Mouse (Mus musculus) heart, adult 18-20 months (tissue): ENCODE measurements at regions not wholly inside any gene's neighbourhood (a gene's known extent, or its start where the extent isn't known, plus 50 kb on each side); places are given as distances from the start of the nearest gene placed in this dataset.
A peak's percentile ranks its signal among the peaks of the same experiment; 100 is the strongest.

ENCODE experiments used
- DNase-seq, 2 experiments: peaks; one replicate each; pipeline ENCODE4 v3.0.0; 2021 to 2022; ENCODE audit warnings: mixed read lengths in 1 of 2

GRCm38 (mm10) chr13:107763911-107764310 lies 280.3 kb upstream of the Smim15 start:
- DNase-seq, result no peak

GRCm38 (mm10) chr13:107760511-107760910 lies 283.7 kb upstream of the Smim15 start:
- no peak for DNase-seq

- DNase-seq, result peak in 1 of 2 experiments; percentile 14
Observed at GRCm38 (mm10) chr13:107758327-107759095, 285.7 kb upstream of the Smim15 start.

GRCm38 (mm10) chr13:107752745-107753144 lies 291.5 kb upstream of the Smim15 start:
- peak in 1 of 2 experiments; percentile 25 for DNase-seq

DNA sequence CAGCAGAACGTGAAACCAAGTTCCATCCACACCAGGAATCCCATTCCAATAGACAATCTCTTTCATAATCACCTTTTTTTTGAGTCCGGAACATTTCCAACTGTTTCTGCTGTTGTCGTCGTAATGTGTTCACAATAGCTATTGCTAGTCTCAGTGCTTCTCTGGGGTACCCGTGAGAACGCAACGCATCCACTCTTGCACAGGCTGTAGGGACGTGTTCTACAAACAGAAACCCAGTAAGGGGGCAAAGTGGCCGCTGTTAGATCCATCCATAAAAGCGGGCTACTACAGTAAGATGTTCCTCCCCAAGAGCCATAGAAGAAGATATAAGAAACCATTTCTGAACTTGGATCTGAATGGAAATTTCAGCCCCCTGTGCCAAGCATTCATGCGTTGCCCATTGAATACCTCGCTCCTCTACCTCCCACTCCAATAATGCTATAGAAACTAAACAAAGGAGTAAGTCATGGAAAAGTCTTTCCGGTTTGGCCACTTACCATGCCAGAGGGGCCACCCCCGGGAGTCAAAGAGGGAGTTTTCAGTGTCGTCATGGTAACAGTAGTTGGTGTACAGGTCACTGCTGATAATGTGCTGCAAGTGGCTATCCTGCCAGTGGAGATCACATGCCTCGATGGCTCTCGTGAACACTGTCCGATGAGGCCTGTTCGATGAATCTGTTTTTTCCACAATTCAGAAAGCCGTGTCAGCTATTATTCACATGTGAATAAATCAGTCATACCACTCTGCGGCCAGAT lies 300.6 kb upstream of the Smim15 start:
- DNase-seq, result no peak

DNA sequence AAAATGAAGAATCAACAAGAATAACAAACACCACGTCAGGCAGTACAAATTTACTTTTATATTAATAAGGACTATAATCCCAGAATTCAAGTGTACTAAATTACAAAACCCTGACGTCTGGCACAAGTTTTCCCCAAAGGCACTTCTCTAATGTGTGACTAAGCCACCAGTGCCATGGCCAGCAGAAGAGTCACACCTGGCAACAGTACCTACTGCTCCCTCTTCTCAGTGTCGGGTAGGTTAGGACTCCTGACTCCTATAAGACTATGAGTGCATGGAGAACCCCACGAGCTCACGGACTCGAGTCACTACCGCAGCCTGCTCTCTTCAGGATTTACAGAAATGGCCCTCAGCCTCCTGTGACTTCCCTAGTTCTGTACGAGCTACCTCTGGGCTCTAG lies 307.7 kb upstream of the Smim15 start:
- DNase-seq, result no peak

DNA sequence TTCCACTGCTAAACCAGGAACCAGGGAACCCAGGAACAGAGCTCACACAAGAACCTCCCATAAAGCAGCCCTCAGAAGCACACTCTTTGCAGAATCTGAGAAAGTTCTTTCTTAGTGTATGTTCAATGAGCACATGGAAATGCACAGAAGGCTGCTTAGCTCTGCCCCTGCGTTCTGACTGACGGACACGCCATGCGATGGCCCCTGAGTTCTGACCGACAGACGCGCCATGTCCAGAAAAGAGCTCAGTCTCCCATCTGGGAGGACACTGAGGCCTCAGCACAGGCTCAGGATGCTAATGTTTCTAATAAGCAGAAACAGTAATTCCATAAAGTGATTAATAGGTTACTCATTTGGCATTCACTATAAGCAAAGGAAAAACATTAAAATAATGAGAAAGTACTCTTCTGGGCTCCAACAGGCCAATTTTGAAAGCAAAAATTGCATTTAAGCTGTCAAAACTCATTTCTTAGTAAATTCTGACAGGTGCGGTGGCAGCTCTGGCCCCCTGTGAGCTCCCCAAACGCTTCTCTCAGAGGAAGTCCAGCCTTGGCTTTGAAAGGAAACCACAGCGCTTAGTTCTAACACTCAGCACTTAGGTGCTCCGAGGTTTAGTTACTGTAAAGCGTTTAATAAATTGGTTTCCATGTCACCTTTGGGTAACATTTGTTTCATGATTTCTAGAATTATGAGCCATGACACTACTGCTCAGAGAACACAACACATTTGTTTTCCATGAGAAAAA lies 309.9 kb upstream of the Smim15 start:
- no peak for DNase-seq

DNA sequence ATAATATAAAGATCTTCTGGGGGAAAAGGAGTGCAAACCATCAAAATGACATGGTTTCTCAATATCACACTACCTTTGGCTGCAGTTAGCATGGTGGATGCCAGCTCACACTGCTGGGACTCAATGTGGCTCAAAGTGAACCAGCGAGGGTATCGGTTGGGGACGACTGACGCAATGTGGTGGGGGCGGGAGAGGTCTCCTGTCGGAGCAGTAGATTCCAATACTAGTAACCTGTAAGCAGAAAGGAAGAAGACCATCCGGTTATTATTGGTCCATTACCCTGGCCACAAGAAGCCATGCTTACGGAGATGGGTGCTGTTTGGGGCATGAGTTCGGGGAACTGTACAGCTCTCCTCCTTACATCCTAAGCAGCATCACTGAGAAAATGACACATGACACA lies 313.3 kb upstream of the Smim15 start:
- no peak for DNase-seq

- no peak for DNase-seq
Observed at GRCm38 (mm10) chr13:107726491-107726890, 317.8 kb upstream of the Smim15 start.

GRCm38 (mm10) chr13:107721901-107722300 lies 322.3 kb upstream of the Smim15 start:
- no peak for DNase-seq

GRCm38 (mm10) chr13:107720874-107721574 lies 323.2 kb upstream of the Smim15 start:
- no peak for DNase-seq

- DNase-seq, result no peak
Observed at GRCm38 (mm10) chr13:107718973-107719620, 325.1 kb upstream of the Smim15 start.

DNA sequence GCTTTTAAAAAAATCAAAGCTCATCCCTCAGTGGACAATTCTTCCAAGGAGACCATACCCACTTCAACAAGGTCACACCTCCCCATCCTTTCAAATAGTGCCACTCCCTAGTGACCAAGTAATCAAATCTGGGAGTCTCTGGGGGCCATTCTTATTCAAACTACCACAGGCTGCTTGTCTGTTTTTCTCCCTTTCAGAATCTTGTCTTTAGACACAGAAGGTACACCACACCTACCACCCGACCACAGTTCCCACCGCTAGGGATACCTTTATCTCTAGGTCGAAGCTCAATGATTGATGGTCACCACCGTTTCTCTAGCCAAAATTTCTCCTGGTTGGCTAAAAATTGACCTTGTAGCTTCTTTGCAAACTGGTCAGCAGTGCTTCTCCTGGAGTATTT lies 328.6 kb upstream of the Smim15 start:
- DNase-seq, result no peak

DNA sequence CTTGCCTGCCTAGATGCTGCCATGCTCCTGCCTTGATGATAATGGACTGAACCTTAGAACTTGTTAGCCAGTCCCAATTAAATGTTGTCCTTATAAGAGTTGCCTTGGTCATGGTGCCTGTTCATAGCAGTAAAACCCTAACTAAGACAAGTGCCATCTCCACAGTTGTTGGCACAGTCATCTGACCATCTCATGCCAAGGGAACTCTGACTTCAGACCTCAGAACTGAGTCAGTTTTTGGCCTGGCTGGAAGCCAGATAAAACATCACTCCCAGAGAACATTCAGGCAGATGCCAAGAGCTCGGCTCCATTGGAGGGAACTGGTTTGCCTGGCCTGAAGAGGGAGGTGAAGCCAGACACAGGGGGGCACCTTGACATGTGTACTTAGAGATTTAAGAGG lies 330.2 kb upstream of the Smim15 start:
- peak in 1 of 2 experiments; percentile 15 for DNase-seq

DNA sequence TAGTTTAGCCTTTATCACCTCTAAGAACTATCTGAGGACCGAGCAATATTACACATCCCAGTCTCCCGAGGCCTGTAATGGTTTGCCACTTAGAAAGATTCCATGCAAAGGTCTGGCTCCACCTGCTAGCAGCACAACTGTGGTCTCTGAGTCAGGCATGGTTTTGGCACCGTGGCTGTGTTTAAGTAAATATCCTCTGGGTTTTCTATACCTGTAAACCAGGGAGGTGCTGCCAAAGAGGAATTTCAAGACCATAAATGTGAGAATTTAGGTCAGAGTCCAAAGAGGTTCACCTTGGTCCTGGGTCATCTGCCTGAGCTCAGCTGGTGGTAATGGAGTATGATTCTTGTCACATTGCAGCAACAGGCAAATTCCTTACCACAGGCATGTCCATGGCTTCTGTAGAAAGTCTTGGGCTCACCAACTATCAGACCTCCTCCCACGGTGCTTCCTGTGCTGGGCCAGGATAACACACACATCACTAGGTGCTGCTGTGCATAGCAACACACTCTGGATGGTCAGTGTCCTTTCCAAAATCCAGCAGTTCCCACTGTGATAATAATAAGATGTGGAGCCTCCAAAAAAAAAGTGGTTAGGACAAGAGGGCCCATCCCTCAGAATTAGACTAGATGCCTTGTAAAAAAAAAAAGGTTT lies 332.8 kb upstream of the Smim15 start:
- no peak for DNase-seq

DNA sequence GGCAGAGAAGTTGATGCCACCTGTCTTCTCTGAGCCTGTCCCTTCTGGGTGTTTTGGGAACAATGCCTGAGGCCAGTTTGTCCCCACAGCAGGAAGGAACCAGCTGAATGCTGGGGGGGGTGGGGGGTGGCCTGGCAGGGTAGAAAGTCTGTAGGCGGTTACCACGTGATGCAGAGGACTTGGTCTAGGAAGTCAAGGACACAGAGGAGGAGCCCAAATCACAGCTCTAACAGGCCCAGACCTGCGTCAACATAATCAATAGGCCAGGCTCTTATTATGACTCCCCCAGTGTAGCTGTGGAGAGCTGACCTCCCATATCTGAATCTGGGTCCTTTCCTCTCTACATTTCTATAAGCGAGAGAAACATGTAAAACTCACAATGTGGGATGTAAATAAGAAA lies 333.9 kb upstream of the Smim15 start:
- no peak for DNase-seq

DNA sequence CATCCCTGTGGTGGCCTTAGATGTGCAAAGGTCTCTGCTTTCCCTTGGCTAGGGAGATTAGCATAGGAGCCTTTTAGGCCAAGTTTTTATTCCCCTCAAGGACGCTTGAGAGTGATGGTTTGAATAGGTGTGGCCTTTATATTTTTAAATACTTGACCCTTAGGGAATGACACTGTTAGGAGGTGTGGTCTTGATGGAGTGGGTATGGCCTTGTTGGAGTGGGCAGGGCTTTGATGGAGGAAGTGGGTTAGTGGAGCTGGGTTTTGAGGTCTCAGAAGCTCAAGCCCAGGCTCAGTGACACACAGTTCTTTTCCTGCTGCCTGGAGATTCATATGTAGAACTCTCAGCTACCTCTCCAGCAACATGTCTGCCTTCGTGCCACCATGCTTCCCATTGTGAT lies 334.4 kb upstream of the Smim15 start:
- no peak for DNase-seq

DNA sequence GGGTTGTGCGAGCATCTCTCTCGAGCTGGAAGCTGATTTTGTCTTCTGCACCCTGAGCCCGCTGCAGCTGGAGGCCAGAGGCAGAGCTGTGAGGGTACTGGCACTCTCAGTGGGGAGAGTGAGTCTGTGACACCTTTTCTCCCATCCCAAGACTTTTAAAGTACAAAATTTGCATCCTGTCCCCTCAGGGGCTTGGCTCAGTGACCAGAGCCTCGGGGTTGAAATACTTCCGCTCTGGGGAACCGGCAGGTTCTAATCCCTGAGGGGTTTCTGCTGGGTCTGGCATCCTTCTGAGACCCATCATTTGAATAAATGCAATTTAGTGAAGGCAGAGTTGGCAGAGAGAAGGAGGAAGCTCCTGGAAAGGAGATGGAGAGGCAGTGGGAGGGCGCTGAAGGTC lies 340.5 kb upstream of the Smim15 start:
- no peak for DNase-seq

DNA sequence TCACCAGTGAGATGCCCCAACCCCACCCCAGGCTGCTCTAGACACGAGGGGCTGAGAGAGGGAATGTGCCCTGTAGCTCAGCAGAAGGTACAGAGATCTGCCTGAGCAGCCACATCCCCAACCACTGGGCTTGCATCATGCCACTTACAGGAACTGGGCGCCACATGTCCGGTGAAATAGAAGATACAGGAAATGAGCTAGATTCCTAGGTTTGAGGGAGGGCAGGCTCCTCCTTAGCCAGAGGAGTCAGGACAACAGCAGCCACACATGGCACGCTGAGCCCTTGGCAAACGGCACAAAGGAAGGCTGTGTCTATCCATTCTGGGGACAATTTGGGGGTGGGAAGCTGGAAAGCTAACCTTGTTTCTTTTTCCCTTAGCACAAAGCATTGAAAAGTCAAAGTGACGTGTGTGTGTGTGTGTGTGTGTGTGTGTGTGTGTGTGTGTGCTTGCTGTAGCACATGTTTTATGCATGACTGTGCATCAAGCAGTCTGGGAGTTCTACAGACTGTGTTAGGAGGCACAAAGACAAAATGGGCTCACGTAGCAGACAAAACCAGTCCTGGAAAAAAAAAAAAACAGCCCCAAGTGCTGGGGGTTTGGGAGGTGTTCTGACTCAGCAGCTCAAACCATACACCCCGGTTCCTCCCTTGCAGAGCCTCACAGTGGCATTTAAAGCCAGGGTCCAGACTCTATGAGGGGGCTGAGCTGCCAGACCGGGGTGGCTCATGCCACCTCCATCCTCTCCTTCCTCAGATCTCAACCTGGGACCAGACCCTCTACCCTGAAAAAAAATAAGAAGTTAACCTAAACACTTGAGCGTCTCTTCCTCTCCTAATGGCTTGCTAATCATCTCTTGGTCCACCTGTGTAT lies 343.7 kb upstream of the Smim15 start:
- peak in 1 of 2 experiments; percentile 6 for DNase-seq

DNA sequence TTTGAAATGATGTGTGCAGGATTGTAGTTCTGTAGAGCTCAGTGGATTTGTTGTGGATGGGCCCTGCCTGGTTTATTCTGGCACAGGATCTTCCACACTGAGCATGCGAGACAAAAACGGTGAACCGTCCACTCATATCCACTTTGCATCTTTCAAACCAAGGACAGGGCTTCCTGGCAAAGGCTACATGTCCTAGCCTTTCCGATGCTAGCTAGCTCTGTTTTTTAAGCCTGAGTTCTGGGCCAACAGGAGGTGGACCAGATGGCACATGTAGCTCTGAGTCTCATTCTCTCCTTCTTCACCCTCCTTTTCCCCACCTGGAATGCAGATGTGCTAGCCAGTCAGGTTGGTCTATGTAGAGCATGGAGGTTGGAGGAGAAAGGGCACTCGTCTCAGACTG lies 345.0 kb upstream of the Smim15 start:
- DNase-seq, result no peak
